Mouse (Mus musculus) midbrain, embryonic 13.5 days (tissue): Measurements from ENCODE around the gene Wnt4. TPM values are rescaled to one million over a fixed set of nuclear protein-coding genes. Genes with fewer than 3 reads are reported as not detected.

ENCODE experiments used
- ATAC-seq: fragments of 200-750 bp; cut with Nextera tagmentation; 2 replicates; pipeline ENCODE4 v1.8.0; 2017; ENCODE audit warnings: mild to moderate bottlenecking, moderate TSS enrichment, moderate library complexity
- H3K27ac ChIP-seq: fragments of 300-500 bp; sonication (generic); 2 replicates; pipeline ENCODE4 v1.5.1; 2015; ENCODE audit warnings: inconsistent platforms, mild to moderate bottlenecking, moderate library complexity
- H3K27me3 ChIP-seq: fragments of 300-500 bp; sonication (generic); 2 replicates; pipeline ENCODE4 v1.6.1; 2015; ENCODE audit warnings: mild to moderate bottlenecking, inconsistent platforms
- H3K36me3 ChIP-seq: fragments of 300-500 bp; sonication (generic); 2 replicates; pipeline ENCODE4 v1.6.1; 2015; ENCODE audit warnings: mild to moderate bottlenecking, inconsistent platforms
- H3K4me1 ChIP-seq: fragments of 300-500 bp; sonication (generic); replicated peaks from 2 replicates; pipeline ENCODE4 v1.6.1; 2015; ENCODE audit warnings: inconsistent platforms
- H3K4me2 ChIP-seq: fragments of 300-500 bp; sonication (generic); replicated peaks from 2 replicates; pipeline ENCODE4 v1.6.1; 2015; ENCODE audit warnings: moderate library complexity, mild to moderate bottlenecking, inconsistent platforms
- H3K4me3 ChIP-seq: fragments of 300-500 bp; sonication (generic); replicated peaks from 2 replicates; pipeline ENCODE4 v1.5.1; 2015; ENCODE audit warnings: mild to moderate bottlenecking, inconsistent platforms
- H3K9ac ChIP-seq: fragments of 300-500 bp; sonication (generic); replicated peaks from 2 replicates; pipeline ENCODE4 v1.6.1; 2015; ENCODE audit warnings: mild to moderate bottlenecking, inconsistent platforms
- H3K9me3 ChIP-seq: fragments of 300-500 bp; sonication (generic); 2 replicates; pipeline ENCODE4 v1.6.1; 2016; ENCODE audit warnings: mild to moderate bottlenecking, inconsistent platforms
- WGBS: fragments of 180-500 bp; shearing (Covaris S2); methylation state at CpG from one replicate; pipeline ENCODE4 v1.1.7; 2015; 5-methylcytosine and 5-hydroxymethylcytosine counted together
- polyA plus RNA-seq: library from polyadenylated mRNA; unstranded; fragments of >200 nt; fragmentation: Nextera tagmentation; extraction: Ambion mirVana; gene quantifications from 2 replicates; pipeline ENCODE4 v1.2.1, GENCODE M21; 2015

Wnt4 gene
- polyA plus RNA-seq, 1 experiment from 2014 or later, result 1.4 TPM

- Histone ChIP-seq H3K27ac (no peak overlapping the region), H3K4me3 (no peak overlapping the region), H3K4me2 (no peak overlapping the region), H3K4me1 (no peaks in the 10 kb centered on the region), H3K9ac (no peak overlapping the region), H3K36me3 (no peaks in the 10 kb centered on the region), H3K27me3 (no peaks in the 10 kb centered on the region), H3K9me3 (no peaks in the 10 kb centered on the region)
- ATAC-seq, result no peak
- WGBS, result 86% methylated on average over 8 of the region's 8 CpGs
These were observed 17.7 kb downstream of the Wnt4 start for GRCm38 (mm10) chr4:137294951-137295350.

GRCm38 (mm10) chr4:137297611-137298010 is 20.3 kb downstream of the Wnt4 start:
- no peaks in the 10 kb centered on the region for H3K9me3 ChIP-seq
- no peak overlapping the region for H3K9ac ChIP-seq
- peaks cover 5% of the 10 kb centered on the region for H3K4me1 ChIP-seq
- no peaks in the 10 kb centered on the region for H3K36me3 ChIP-seq
- no peak overlapping the region for H3K4me3 ChIP-seq
- H3K4me2 ChIP-seq, result no peak overlapping the region
- no peak for ATAC-seq
- H3K27me3 ChIP-seq, result no peaks in the 10 kb centered on the region
- H3K27ac ChIP-seq, result no peak overlapping the region
- 92% methylated on average over 4 of the region's 4 CpGs for WGBS

GRCm38 (mm10) chr4:137298406-137298805 is 21.1 kb downstream of the Wnt4 start:
- H3K4me1 ChIP-seq, result peaks cover 5% of the 10 kb centered on the region
- WGBS, result 83% methylated on average over 8 of the region's 8 CpGs
- no peak overlapping the region for H3K9ac ChIP-seq
- H3K27me3 ChIP-seq, result no peaks in the 10 kb centered on the region
- H3K36me3 ChIP-seq, result no peaks in the 10 kb centered on the region
- ATAC-seq, result no peak
- no peak overlapping the region for H3K27ac ChIP-seq
- H3K4me2 ChIP-seq, result no peak overlapping the region
- no peak overlapping the region for H3K4me3 ChIP-seq
- H3K9me3 ChIP-seq, result no peaks in the 10 kb centered on the region

GRCm38 (mm10) chr4:137300227-137300626 is 22.9 kb downstream of the Wnt4 start:
- Histone ChIP-seq H3K4me1 (peaks cover 5% of the 10 kb centered on the region), H3K27me3 (no peaks in the 10 kb centered on the region), H3K9me3 (no peaks in the 10 kb centered on the region), H3K4me3 (no peak overlapping the region), H3K4me2 (no peak overlapping the region), H3K36me3 (no peaks in the 10 kb centered on the region), H3K27ac (no peak overlapping the region), H3K9ac (no peak overlapping the region)
- ATAC-seq, result no peak
- WGBS, result 97% methylated on average over 13 of the region's 13 CpGs

- Histone ChIP-seq H3K4me1 (peaks cover 16% of the 10 kb centered on the region), H3K9ac (no peak overlapping the region), H3K4me2 (no peak overlapping the region), H3K36me3 (no peaks in the 10 kb centered on the region), H3K27me3 (no peaks in the 10 kb centered on the region), H3K4me3 (no peak overlapping the region), H3K27ac (no peak overlapping the region), H3K9me3 (no peaks in the 10 kb centered on the region)
- 50% methylated on average over 16 of the region's 16 CpGs for WGBS
- peak; percentile 50 for ATAC-seq
These were observed 24.3 kb downstream of the Wnt4 start for GRCm38 (mm10) chr4:137301635-137302034.

- H3K4me1 ChIP-seq, result peaks cover 28% of the 10 kb centered on the region
- no peak overlapping the region for H3K4me2 ChIP-seq
- no peak overlapping the region for H3K27ac ChIP-seq
- H3K36me3 ChIP-seq, result no peaks in the 10 kb centered on the region
- no peaks in the 10 kb centered on the region for H3K9me3 ChIP-seq
- H3K27me3 ChIP-seq, result no peaks in the 10 kb centered on the region
- ATAC-seq, result no peak
- 93% methylated on average over 7 of the region's 7 CpGs for WGBS
- H3K9ac ChIP-seq, result no peak overlapping the region
- no peak overlapping the region for H3K4me3 ChIP-seq
These were observed 26.8 kb downstream of the Wnt4 start for GRCm38 (mm10) chr4:137304106-137304505.

- WGBS, result 90% methylated on average over 7 of the region's 7 CpGs
- Histone ChIP-seq H3K4me3 (no peak overlapping the region), H3K4me1 (peaks cover 28% of the 10 kb centered on the region), H3K27ac (no peak overlapping the region), H3K9ac (no peak overlapping the region), H3K36me3 (no peaks in the 10 kb centered on the region), H3K9me3 (no peaks in the 10 kb centered on the region), H3K27me3 (no peaks in the 10 kb centered on the region), H3K4me2 (no peak overlapping the region)
- no peak for ATAC-seq
These were observed 27.8 kb downstream of the Wnt4 start for GRCm38 (mm10) chr4:137305066-137305465.

GRCm38 (mm10) chr4:137305831-137306576 is 28.7 kb downstream of the Wnt4 start:
- Histone ChIP-seq H3K27me3 (no peaks in the 10 kb centered on the region), H3K4me1 (peaks cover 35% of the 10 kb centered on the region), H3K9me3 (no peaks in the 10 kb centered on the region), H3K4me3 (no peak overlapping the region), H3K4me2 (no peak overlapping the region), H3K27ac (no peak overlapping the region), H3K9ac (no peak overlapping the region), H3K36me3 (no peaks in the 10 kb centered on the region)
- 75% methylated on average over 13 of the region's 13 CpGs for WGBS
- no peak for ATAC-seq

- H3K36me3 ChIP-seq, result no peaks in the 10 kb centered on the region
- H3K27ac ChIP-seq, result no peak overlapping the region
- 53% methylated on average over 8 of the region's 8 CpGs for WGBS
- no peak overlapping the region for H3K4me2 ChIP-seq
- H3K4me3 ChIP-seq, result no peak overlapping the region
- ATAC-seq, result no peak
- H3K27me3 ChIP-seq, result no peaks in the 10 kb centered on the region
- peaks cover 37% of the 10 kb centered on the region for H3K4me1 ChIP-seq
- no peaks in the 10 kb centered on the region for H3K9me3 ChIP-seq
- no peak overlapping the region for H3K9ac ChIP-seq
These were observed 29.2 kb downstream of the Wnt4 start for GRCm38 (mm10) chr4:137306577-137306888.

- Histone ChIP-seq H3K4me3 (no peak overlapping the region), H3K9ac (no peak overlapping the region), H3K36me3 (no peaks in the 10 kb centered on the region), H3K4me1 (peaks cover 32% of the 10 kb centered on the region), H3K27ac (no peak overlapping the region), H3K4me2 (no peak overlapping the region), H3K27me3 (no peaks in the 10 kb centered on the region), H3K9me3 (no peaks in the 10 kb centered on the region)
- ATAC-seq, result no peak
- WGBS, result 84% methylated on average over 19 of the region's 19 CpGs
These were observed 29.9 kb downstream of the Wnt4 start for GRCm38 (mm10) chr4:137306991-137307706.

- 49% methylated on average over 5 of the region's 5 CpGs for WGBS
- Histone ChIP-seq H3K27ac (no peak overlapping the region), H3K9me3 (no peaks in the 10 kb centered on the region), H3K36me3 (no peaks in the 10 kb centered on the region), H3K4me2 (no peak overlapping the region), H3K27me3 (no peaks in the 10 kb centered on the region), H3K9ac (no peak overlapping the region), H3K4me3 (no peak overlapping the region), H3K4me1 (peaks cover 32% of the 10 kb centered on the region)
- ATAC-seq, result no peak
These were observed 31.1 kb downstream of the Wnt4 start for GRCm38 (mm10) chr4:137308377-137308776.

- Histone ChIP-seq H3K4me1 (peaks cover 9% of the 10 kb centered on the region), H3K36me3 (peaks cover 10% of the 10 kb centered on the region; the same call in 1 of the 2 replicates), H3K9me3 (no peaks in the 10 kb centered on the region), H3K9ac (no peak overlapping the region), H3K4me2 (no peak overlapping the region), H3K4me3 (no peak overlapping the region), H3K27ac (no peak overlapping the region), H3K27me3 (no peaks in the 10 kb centered on the region)
- WGBS, result 57% methylated on average over 2 of the region's 2 CpGs
- no peak for ATAC-seq
These were observed 36.2 kb downstream of the Wnt4 start for GRCm38 (mm10) chr4:137313511-137313910.
